Mouse (Mus musculus) neutrophil, adult 5-6 weeks (primary cell): ENCODE data around the gene Sox6. TPM values are rescaled to one million over a fixed set of nuclear protein-coding genes. Genes with fewer than 3 reads are reported as not detected.

Source experiments
- ATAC-seq: fragments of 151-379, 151-347 bp; 2 replicates; pipeline ENCODE4 v1.8.0; 2017; ENCODE audit warnings: mild to moderate bottlenecking, moderate TSS enrichment; ENCODE audit not compliant: insufficient number of reproducible peaks, poor library complexity, low FRiP score, severe bottlenecking; ENCODE audit errors: extremely low read depth
- total RNA-seq: library from RNA; stranded (forward); fragments of 200-1000 nt; gene quantifications from 2 replicates; pipeline ENCODE4 v1.2.3, GENCODE M21; 2017

The Sox6 gene
- total RNA-seq, 1 experiment from 2014 or later: 1.4 TPM

- no peak for ATAC-seq
Measured at GRCm38 (mm10) chr7:115904798-115905207, 133.8 kb downstream of the Sox6 start.

GRCm38 (mm10) chr7:115903931-115904797 is 134.4 kb downstream of the Sox6 start:
- no peak for ATAC-seq

GRCm38 (mm10) chr7:115903368-115903767 is 135.2 kb downstream of the Sox6 start:
- no peak for ATAC-seq

- no peak for ATAC-seq
Measured at GRCm38 (mm10) chr7:115895831-115896230, 142.8 kb downstream of the Sox6 start.

- no peak for ATAC-seq
Measured at GRCm38 (mm10) chr7:115895028-115895671, 143.4 kb downstream of the Sox6 start.

- ATAC-seq: no peak
Measured at GRCm38 (mm10) chr7:115891482-115891881, 147.1 kb downstream of the Sox6 start.

- no peak for ATAC-seq
Measured at GRCm38 (mm10) chr7:115889926-115890325, 148.7 kb downstream of the Sox6 start.

- ATAC-seq: no peak
Measured at GRCm38 (mm10) chr7:115888561-115888960, 150.0 kb downstream of the Sox6 start.

- no peak for ATAC-seq
Measured at GRCm38 (mm10) chr7:115888120-115888519, 150.5 kb downstream of the Sox6 start.

- no peak for ATAC-seq
Measured at GRCm38 (mm10) chr7:115872903-115873302, 165.7 kb downstream of the Sox6 start.

- ATAC-seq: no peak
Measured at GRCm38 (mm10) chr7:115868504-115868903, 170.1 kb downstream of the Sox6 start.

- ATAC-seq: no peak
Measured at GRCm38 (mm10) chr7:115867518-115868270, 170.9 kb downstream of the Sox6 start.

GRCm38 (mm10) chr7:115866698-115867500 is 171.7 kb downstream of the Sox6 start:
- no peak for ATAC-seq

GRCm38 (mm10) chr7:115865979-115866697 is 172.5 kb downstream of the Sox6 start:
- no peak for ATAC-seq

GRCm38 (mm10) chr7:115865231-115865630 is 173.4 kb downstream of the Sox6 start:
- ATAC-seq: no peak

GRCm38 (mm10) chr7:115864411-115864810 is 174.2 kb downstream of the Sox6 start:
- ATAC-seq: no peak

GRCm38 (mm10) chr7:115859691-115860401 is 178.8 kb downstream of the Sox6 start:
- no peak for ATAC-seq

- ATAC-seq: no peak
Measured at GRCm38 (mm10) chr7:115851131-115851530, 187.5 kb downstream of the Sox6 start.
